Mouse (Mus musculus): ENCODE measurements around the gene Tex2. TPM values are rescaled to one million over a fixed set of nuclear protein-coding genes. Genes with fewer than 3 reads are reported as not detected.

The Tex2 gene
- polyA plus RNA-seq, 1 experiment from 2014 or later = 17.1 TPM

GRCm38 (mm10) chr11:106503425-106503717 is 109.9 kb downstream of the Tex2 start:
- 68% methylated on average over 4 of the region's 4 CpGs for WGBS
- no peaks in the 10 kb centered on the region for H3K27me3 ChIP-seq (replicated peaks; ENCODE audit: control insufficient read depth, insufficient read depth, low read length)
- H3K27ac ChIP-seq (ENCODE audit: low read depth, low read length) = no peak overlapping the region
- H3K4me2 ChIP-seq (replicated peaks; ENCODE audit: low read depth) = no peak overlapping the region
- no peak overlapping the region for H3K9ac ChIP-seq (ENCODE audit: low read depth, low read length)
- no peaks in the 10 kb centered on the region; the same call in 1 of the 2 replicates for H3K4me1 ChIP-seq (replicated peaks; ENCODE audit: control insufficient read depth, insufficient read depth, low read length)
- H3K4me3 ChIP-seq (ENCODE audit: low read depth, low read length) = no peak overlapping the region
- no peak for TF ChIP-seq CTCF (IDR thresholded peaks at IDR 0.05; ENCODE audit: low read depth)
- no peak for ATAC-seq
- H3K36me3 ChIP-seq (ENCODE audit: control insufficient read depth, insufficient read depth) = peaks cover 11% of the 10 kb centered on the region; the same call in 1 of the 2 replicates
- H3K9me3 ChIP-seq (ENCODE audit: control insufficient read depth) = no peaks in the 10 kb centered on the region

GRCm38 (mm10) chr11:106502631-106503424 is 110.4 kb downstream of the Tex2 start:
- no peaks in the 10 kb centered on the region; the same call in 1 of the 2 replicates for H3K4me1 ChIP-seq (replicated peaks; ENCODE audit: control insufficient read depth, insufficient read depth, low read length)
- no peak for TF ChIP-seq CTCF (IDR thresholded peaks at IDR 0.05; ENCODE audit: low read depth)
- peaks cover 7% of the 10 kb centered on the region; the same call in 1 of the 2 replicates for H3K36me3 ChIP-seq (ENCODE audit: control insufficient read depth, insufficient read depth)
- H3K9ac ChIP-seq (ENCODE audit: low read depth, low read length) = no peak overlapping the region
- no peak for ATAC-seq
- no peaks in the 10 kb centered on the region for H3K27me3 ChIP-seq (replicated peaks; ENCODE audit: control insufficient read depth, insufficient read depth, low read length)
- WGBS = 58% methylated on average over 13 of the region's 13 CpGs
- H3K4me3 ChIP-seq (ENCODE audit: low read depth, low read length) = no peak overlapping the region
- no peaks in the 10 kb centered on the region for H3K9me3 ChIP-seq (ENCODE audit: control insufficient read depth)
- no peak overlapping the region for H3K27ac ChIP-seq (ENCODE audit: low read depth, low read length)
- no peak overlapping the region for H3K4me2 ChIP-seq (replicated peaks; ENCODE audit: low read depth)

- no peak for ATAC-seq
- TF ChIP-seq CTCF (IDR thresholded peaks at IDR 0.05; ENCODE audit: low read depth) = no peak
- H3K36me3 ChIP-seq (ENCODE audit: control insufficient read depth, insufficient read depth) = peaks cover 7% of the 10 kb centered on the region; the same call in 1 of the 2 replicates
- H3K27ac ChIP-seq (ENCODE audit: low read depth, low read length) = no peak overlapping the region
- H3K4me2 ChIP-seq (replicated peaks; ENCODE audit: low read depth) = peak overlapping the region; percentile 91; the same call in 1 of the 2 replicates
- no peaks in the 10 kb centered on the region for H3K9me3 ChIP-seq (ENCODE audit: control insufficient read depth)
- no peaks in the 10 kb centered on the region for H3K27me3 ChIP-seq (replicated peaks; ENCODE audit: control insufficient read depth, insufficient read depth, low read length)
- no peak overlapping the region for H3K4me3 ChIP-seq (ENCODE audit: low read depth, low read length)
- no peaks in the 10 kb centered on the region; the same call in 1 of the 2 replicates for H3K4me1 ChIP-seq (replicated peaks; ENCODE audit: control insufficient read depth, insufficient read depth, low read length)
- no peak overlapping the region for H3K9ac ChIP-seq (ENCODE audit: low read depth, low read length)
Measured at GRCm38 (mm10) chr11:106502159-106502505, 111.1 kb downstream of the Tex2 start.

- Histone ChIP-seq H3K9me3 (ENCODE audit: control insufficient read depth) (no peaks in the 10 kb centered on the region), H3K27ac (ENCODE audit: low read depth, low read length) (peak overlapping the region; percentile 93), H3K4me3 (ENCODE audit: low read depth, low read length) (peak overlapping the region; percentile 81), H3K36me3 (ENCODE audit: control insufficient read depth, insufficient read depth) (peaks cover 2% of the 10 kb centered on the region; the same call in 1 of the 2 replicates), H3K9ac (ENCODE audit: low read depth, low read length) (peak overlapping the region; percentile 96), H3K4me2 (replicated peaks; ENCODE audit: low read depth) (peak overlapping the region; percentile 91), H3K27me3 (replicated peaks; ENCODE audit: control insufficient read depth, insufficient read depth, low read length) (no peaks in the 10 kb centered on the region), H3K4me1 (replicated peaks; ENCODE audit: control insufficient read depth, insufficient read depth, low read length) (no peaks in the 10 kb centered on the region; the same call in 1 of the 2 replicates)
- ATAC-seq = peak; percentile 51
- WGBS = 3% methylated on average over 22 of the region's 22 CpGs
- no peak for TF ChIP-seq CTCF (IDR thresholded peaks at IDR 0.05; ENCODE audit: low read depth)
Measured at GRCm38 (mm10) chr11:106501308-106502158, 111.7 kb downstream of the Tex2 start.

GRCm38 (mm10) chr11:106500393-106501307 is 112.6 kb downstream of the Tex2 start:
- no peak for TF ChIP-seq CTCF (IDR thresholded peaks at IDR 0.05; ENCODE audit: low read depth)

More at GRCm38 (mm10) chr11:106500393-106501307, 112.6 kb downstream of the Tex2 start:
- peak overlapping the region; percentile 93 for H3K27ac ChIP-seq (ENCODE audit: low read depth, low read length)
- H3K36me3 ChIP-seq (ENCODE audit: control insufficient read depth, insufficient read depth) = no peaks in the 10 kb centered on the region; the same call in 1 of the 2 replicates
- H3K4me3 ChIP-seq (ENCODE audit: low read depth, low read length) = peak overlapping the region; percentile 81
- H3K4me1 ChIP-seq (replicated peaks; ENCODE audit: control insufficient read depth, insufficient read depth, low read length) = no peaks in the 10 kb centered on the region; the same call in 1 of the 2 replicates
- under 1% methylated on average over 53 of the region's 55 CpGs for WGBS
- peak overlapping the region; percentile 91 for H3K4me2 ChIP-seq (replicated peaks; ENCODE audit: low read depth)
- H3K9me3 ChIP-seq (ENCODE audit: control insufficient read depth) = no peaks in the 10 kb centered on the region
- peak overlapping the region; percentile 96 for H3K9ac ChIP-seq (ENCODE audit: low read depth, low read length)
- H3K27me3 ChIP-seq (replicated peaks; ENCODE audit: control insufficient read depth, insufficient read depth, low read length) = no peaks in the 10 kb centered on the region
- ATAC-seq = peak; percentile 99
